9 mouse cellular contexts compared by ENCODE assay signal in the genomic region with DNA sequence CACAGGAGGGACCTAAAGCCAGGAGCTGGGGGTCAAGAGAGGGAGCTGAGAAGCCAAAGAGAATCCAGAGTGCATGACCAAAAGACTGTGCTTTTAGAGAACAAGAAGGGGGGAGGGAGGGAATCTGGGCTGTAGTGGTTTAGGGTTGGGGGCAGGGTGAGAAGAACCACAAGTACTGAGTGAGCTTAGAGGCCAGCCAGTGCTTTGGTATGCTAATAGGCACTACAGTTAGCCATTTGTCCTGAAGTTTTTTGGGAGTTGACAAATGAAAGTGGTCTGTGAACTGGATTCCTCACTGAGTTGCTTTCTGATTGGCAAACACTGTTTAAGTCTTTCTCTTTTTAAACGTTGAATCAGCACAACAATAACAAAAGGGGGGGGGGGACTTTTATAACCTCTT.
DNase-seq lines count a peak whose midpoint lies in the region; ATAC-seq and TF ChIP-seq lines count a peak whose summit lies in the region.
"Had no signal": no experiment of that assay in that cellular context is flagged by ENCODE, and none has a peak within 500 bp of the region (broad histone marks: within the 10 kb centered on the region; RNA-seq: fewer than 3 reads in every experiment).

No protein-coding gene starts in this region.

- no peak overlapping the region for H3K4me2 ChIP-seq in neural tube, embryonic 13.5 days

- no peaks in the 10 kb centered on the region for H3K27me3 ChIP-seq in neural tube, embryonic 13.5 days
- no peaks in the 10 kb centered on the region for H3K27me3 ChIP-seq in thymus, adult 2 months (ENCODE audit: control insufficient read depth, insufficient read depth, low read length)

- H3K4me3 ChIP-seq in neural tube, embryonic 13.5 days = no peak overlapping the region
- H3K4me3 ChIP-seq in thymus, adult 2 months (ENCODE audit: control insufficient read depth, insufficient read depth, low read length) = no peak overlapping the region
- H3K4me3 ChIP-seq: erythroblast, embryonic 14.5 days had no signal

- TF ChIP-seq CTCF in thymus, adult 2 months (IDR thresholded peaks at IDR 0.05; ENCODE audit: borderline replicate concordance, control insufficient read depth, extremely low read depth, insufficient read depth, low read length, poor library complexity) = no peak

- no peaks in the 10 kb centered on the region for H3K9me3 ChIP-seq in neural tube, embryonic 13.5 days

- H3K9ac ChIP-seq in neural tube, embryonic 13.5 days = no peak overlapping the region

- TF ChIP-seq POLR2A in thymus, adult 2 months (IDR thresholded peaks at IDR 0.05; ENCODE audit: control insufficient read depth, extremely low read depth, insufficient read depth, low read length, poor library complexity) = no peak

- peak; percentile 13 for DNase-seq in left cerebral cortex, adult 11 months (ENCODE audit: low spot score)
- no peak for DNase-seq in left cerebral cortex, adult 18-20 months (ENCODE audit: low spot score in 2 of 2)
- DNase-seq in fibroblast of lung, adult 2 months (ENCODE audit: low read depth) = peak; percentile 53
- DNase-seq in kidney, postnatal 36 days = peak; percentile 29 to 53
- DNase-seq in thymus, adult 2 months = no peak
- DNase-seq in right cerebral cortex, postnatal 25 days = no peak

- ATAC-seq in neural tube, embryonic 13.5 days (ENCODE audit: low read depth) = peak; percentile 32; the same call in 1 of the 2 replicates
- ATAC-seq in activated CD4-positive, CD25-positive, alpha-beta regulatory T cell, adult 4 months = no peak

- H3K36me3 ChIP-seq in neural tube, embryonic 13.5 days = no peaks in the 10 kb centered on the region
- no peaks in the 10 kb centered on the region for H3K36me3 ChIP-seq in thymus, adult 2 months (ENCODE audit: control insufficient read depth, insufficient read depth, low read length)

- no peak overlapping the region for H3K27ac ChIP-seq in neural tube, embryonic 13.5 days (replicated peaks)
- no peak overlapping the region for H3K27ac ChIP-seq in thymus, adult 2 months (ENCODE audit: control insufficient read depth, insufficient read depth, low read length)

- no peaks in the 10 kb centered on the region for H3K4me1 ChIP-seq in neural tube, embryonic 13.5 days (replicated peaks)
- H3K4me1 ChIP-seq in thymus, adult 2 months (replicated peaks; ENCODE audit: control insufficient read depth, insufficient read depth, low read length) = no peaks in the 10 kb centered on the region

- 0% methylated on average over 1 of the region's 1 CpGs for WGBS in neural tube, embryonic 13.5 days
- 13% methylated on average over 1 of the region's 1 CpGs for WGBS in thymus, adult 2 months

Comparison
In these comparisons a context has a peak if more than half of its experiments do, and no peak if none do; other contexts are left out.
1. DNase-seq: peak in left cerebral cortex, adult 11 months (single experiment), fibroblast of lung, adult 2 months (single experiment) and kidney, postnatal 36 days (2 of 2); none in left cerebral cortex, adult 18-20 months (0 of 2), thymus, adult 2 months (single experiment) and right cerebral cortex, postnatal 25 days (single experiment).